In the genomic region with DNA sequence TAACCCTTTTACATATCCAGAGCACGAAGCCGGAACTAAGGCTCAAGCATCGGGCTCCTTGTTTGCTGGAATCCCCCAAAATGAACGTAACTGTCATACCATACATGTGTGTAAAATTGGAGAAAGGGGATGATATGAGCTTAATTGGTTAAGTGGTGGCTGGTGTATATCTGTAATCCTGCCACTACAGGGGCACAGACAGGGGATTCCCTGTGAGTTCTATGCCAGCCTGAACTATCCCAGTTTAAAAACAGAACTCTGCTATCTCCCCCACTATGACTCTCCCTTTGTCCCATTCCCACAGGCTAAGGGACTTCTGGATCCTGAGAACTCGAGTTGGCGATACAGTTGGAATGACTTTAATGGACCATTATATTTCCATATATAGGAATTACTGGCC, we compare ENCODE assay signal across 9 mouse cellular contexts.
A peak's percentile ranks its signal among the peaks of the same experiment; 100 is the strongest.
DNase-seq lines count a peak whose midpoint lies in the region; ATAC-seq lines count a peak whose summit lies in the region.
"Had no signal": no experiment of that assay in that cellular context is flagged by ENCODE, and none has a peak within 500 bp of the region (broad histone marks: within the 10 kb centered on the region; RNA-seq: fewer than 3 reads in every experiment).

No protein-coding gene starts in this region.

- H3K4me2 ChIP-seq in kidney, embryonic 15.5 days = peak overlapping the region; percentile 55
- H3K4me2 ChIP-seq in hindbrain, embryonic 15.5 days = peak overlapping the region; percentile 46
- peak overlapping the region; percentile 50 for H3K4me2 ChIP-seq in midbrain, embryonic 13.5 days (replicated peaks)

- H3K27ac ChIP-seq in kidney, embryonic 15.5 days = no peak overlapping the region
- H3K27ac ChIP-seq in embryonic facial prominence, embryonic 10.5 days (replicated peaks) = peak overlapping the region; percentile 72
- H3K27ac ChIP-seq in hindbrain, embryonic 15.5 days (replicated peaks) = peak overlapping the region; percentile 73
- H3K27ac ChIP-seq in midbrain, embryonic 13.5 days = peak overlapping the region; percentile 56; the same call in 1 of the 2 replicates

- no peaks in the 10 kb centered on the region for H3K9me3 ChIP-seq in kidney, embryonic 15.5 days (replicated peaks)
- no peaks in the 10 kb centered on the region for H3K9me3 ChIP-seq in embryonic facial prominence, embryonic 10.5 days
- H3K9me3 ChIP-seq in hindbrain, embryonic 15.5 days = no peaks in the 10 kb centered on the region
- no peaks in the 10 kb centered on the region for H3K9me3 ChIP-seq in midbrain, embryonic 13.5 days

- H3K9ac ChIP-seq in kidney, embryonic 15.5 days = no peak overlapping the region
- peak overlapping the region; percentile 32; the same call in 1 of the 2 replicates for H3K9ac ChIP-seq in hindbrain, embryonic 15.5 days
- H3K9ac ChIP-seq in midbrain, embryonic 13.5 days (replicated peaks) = peak overlapping the region; percentile 48; the same call in 1 of the 2 replicates

- ATAC-seq in kidney, embryonic 15.5 days (replicated peaks; ENCODE audit: low FRiP score) = peak; percentile 13; the same call in 1 of the 2 replicates
- ATAC-seq in hindbrain, embryonic 15.5 days (ENCODE audit: low FRiP score, low read depth) = peak; percentile 62
- peak; percentile 65 for ATAC-seq in midbrain, embryonic 13.5 days

- no peaks in the 10 kb centered on the region for H3K4me1 ChIP-seq in kidney, embryonic 15.5 days
- 0 out of 2 replicates have a peak, but pooled peaks cover 3% of the 10 kb centered on the region for H3K4me1 ChIP-seq in embryonic facial prominence, embryonic 10.5 days
- 0 out of 2 replicates have a peak, but pooled peaks cover 10% of the 10 kb centered on the region for H3K4me1 ChIP-seq in hindbrain, embryonic 15.5 days (replicated peaks)
- H3K4me1 ChIP-seq in midbrain, embryonic 13.5 days (replicated peaks) = 0 out of 2 replicates have a peak, but pooled peaks cover 5% of the 10 kb centered on the region

- H3K4me3 ChIP-seq in kidney, embryonic 15.5 days (replicated peaks) = peak overlapping the region; percentile 36
- H3K4me3 ChIP-seq in embryonic facial prominence, embryonic 10.5 days = peak overlapping the region; percentile 47
- peak overlapping the region; percentile 26 for H3K4me3 ChIP-seq in hindbrain, embryonic 15.5 days
- H3K4me3 ChIP-seq in midbrain, embryonic 13.5 days (replicated peaks) = peak overlapping the region; percentile 26

- no peak for DNase-seq in kidney, adult 11 months
- no peak for DNase-seq in embryonic facial prominence, embryonic 10.5 days (ENCODE audit: low spot score)
- DNase-seq in adrenal gland, adult 18-20 months (ENCODE audit: low spot score in 2 of 2) = no peak
- DNase-seq in left cerebral cortex, postnatal 4 days = no peak
- no peak for DNase-seq in natural killer cell, adult 2 months (ENCODE audit: low spot score in 2 of 2)

- peaks cover 13% of the 10 kb centered on the region; the same call in 1 of the 2 replicates for H3K27me3 ChIP-seq in kidney, embryonic 15.5 days
- peaks cover 48% of the 10 kb centered on the region for H3K27me3 ChIP-seq in embryonic facial prominence, embryonic 10.5 days (replicated peaks; ENCODE audit: low read depth, poor library complexity, severe bottlenecking)
- H3K27me3 ChIP-seq in hindbrain, embryonic 15.5 days = no peaks in the 10 kb centered on the region
- H3K27me3 ChIP-seq in midbrain, embryonic 13.5 days = no peaks in the 10 kb centered on the region
- H3K27me3 ChIP-seq: Patski had no signal

- 32% methylated on average over 6 of the region's 6 CpGs for WGBS in kidney, embryonic 15.5 days
- 40% methylated on average over 6 of the region's 6 CpGs for WGBS in embryonic facial prominence, embryonic 10.5 days
- WGBS in hindbrain, embryonic 15.5 days = 35% methylated on average over 6 of the region's 6 CpGs
- 36% methylated on average over 6 of the region's 6 CpGs for WGBS in midbrain, embryonic 13.5 days

- no peaks in the 10 kb centered on the region for H3K36me3 ChIP-seq in kidney, embryonic 15.5 days
- H3K36me3 ChIP-seq in embryonic facial prominence, embryonic 10.5 days (replicated peaks) = no peaks in the 10 kb centered on the region
- no peaks in the 10 kb centered on the region for H3K36me3 ChIP-seq in hindbrain, embryonic 15.5 days
- no peaks in the 10 kb centered on the region for H3K36me3 ChIP-seq in midbrain, embryonic 13.5 days

- intact Hi-C loops in left cerebral cortex, postnatal 4 days (cut with DNase I) = no loop called here

Comparison
In these comparisons a context has a peak if more than half of its experiments do, and no peak if none do; other contexts are left out.
1. ATAC-seq: peak in every context shown above with its lines; median percentile 65 in midbrain, embryonic 13.5 days; 62 in hindbrain, embryonic 15.5 days; 13 in kidney, embryonic 15.5 days.